Mouse (Mus musculus) bone marrow macrophage, adult 2 months (primary cell): Measurements from ENCODE around the gene Adra2b.

Experiments
- CTCF ChIP-seq: IDR thresholded peaks from 2 replicates; pipeline ENCODE4 v1.5.1; 2012; ENCODE audit warnings: low read depth, mild to moderate bottlenecking, low read length, moderate library complexity
- POLR2A ChIP-seq: IDR thresholded peaks from 2 replicates; pipeline ENCODE4 v1.6.1; 2012; ENCODE audit warnings: mild to moderate bottlenecking, low read depth, low read length, borderline replicate concordance

DNA sequence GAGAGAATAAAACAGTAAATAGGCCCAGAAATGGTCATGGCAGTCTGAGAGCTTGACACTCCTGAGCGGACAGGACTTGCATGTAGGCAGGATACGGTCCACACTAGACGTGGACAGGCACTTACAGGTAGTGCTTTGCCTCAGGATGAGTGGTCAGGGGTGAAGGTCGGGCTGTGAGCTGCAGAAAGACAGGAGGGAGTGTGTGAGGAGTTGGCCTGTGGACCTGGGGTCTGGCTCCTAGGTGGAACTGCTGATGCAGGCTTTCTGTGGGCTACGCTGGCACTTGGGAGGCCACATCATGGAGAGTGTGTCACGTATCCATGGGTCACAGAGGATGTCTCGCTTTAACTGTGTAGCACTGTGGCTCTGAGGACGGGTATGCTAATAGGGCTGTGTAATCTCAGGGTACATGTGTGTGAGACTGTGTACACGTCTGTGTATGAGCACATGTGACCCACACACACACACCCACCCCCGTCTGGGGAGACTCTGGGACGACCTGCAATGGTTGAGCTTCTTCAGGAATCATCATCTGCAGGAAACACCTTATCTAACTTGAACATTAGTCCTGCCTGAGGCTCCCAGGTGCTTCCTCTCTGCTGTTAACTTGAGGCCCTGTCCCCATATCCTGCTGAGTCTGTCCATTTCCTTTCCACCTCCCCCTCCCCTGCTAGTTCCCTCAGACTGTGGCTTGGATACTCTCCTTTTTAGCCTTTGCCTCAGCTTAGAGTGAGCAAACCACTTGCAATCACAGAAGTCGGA lies 34.7 kb upstream of the Adra2b start:
- no peak for TF ChIP-seq CTCF
- TF ChIP-seq POLR2A: no peak
